8 mouse cellular contexts compared by ENCODE assay signal in genomic region chr12:103443524-103443923, GRCm38 (mm10). TPM values are rescaled to one million over a fixed set of nuclear protein-coding genes. Genes with fewer than 3 reads are reported as not detected.
A peak's percentile ranks its signal among the peaks of the same experiment; 100 is the strongest.
DNase-seq lines count a peak whose midpoint lies in the region; ATAC-seq and TF ChIP-seq lines count a peak whose summit lies in the region.

Ifi27l2a (minus strand) TSS chr12:103443680.

- H3K27ac ChIP-seq in left cerebral cortex, adult 2 months: no peak within 1 kb of the TSS

- no peak for DNase-seq in gastrocnemius, postnatal 4 days (ENCODE audit: low spot score in 2 of 2)
- DNase-seq in gastrocnemius, postnatal 25 days: no peak
- DNase-seq in A20 (ENCODE audit: low read depth, low spot score): peak; percentile 75
- DNase-seq in lung, postnatal 36 days: peak; percentile 40
- no peak for DNase-seq in embryo, embryonic 11 days
- no peak for DNase-seq in cerebellum, postnatal 10 days
- no peak for DNase-seq in left cerebral cortex, adult 2 months (ENCODE audit: extremely low spot score in 1 of 2, low spot score in 2 of 2)

- H3K4me3 ChIP-seq in left cerebral cortex, adult 2 months: no peak within 1 kb of the TSS

- intact Hi-C loops in left cerebral cortex, adult 2 months (cut with DNase I): no loop called here

- ATAC-seq in common myeloid progenitor, adult 5-6 weeks (replicated peaks; ENCODE audit: low read depth, poor library complexity, severe bottlenecking): peak; percentile 91

- TF ChIP-seq CTCF in left cerebral cortex, adult 2 months (IDR thresholded peaks at IDR 0.05): no peak

RNA-seq across cellular contexts. Expression of gene Ifi27l2a, which starts in this region (rescaled TPM):
- 10 to 100 TPM; 17.5 to 27.8 TPM for total RNA-seq in gastrocnemius, postnatal 4 days (2021)
- total RNA-seq in gastrocnemius, postnatal 25 days (2021): 10 to 100 TPM in 1 of 2 experiments, 1 to 10 TPM in 1; 6.4 to 44.3 TPM
- 4.0 and 11.3 TPM in 2 replicates for total RNA-seq in common myeloid progenitor, adult 5-6 weeks (2017)
- 1 to 10 TPM; 2.0 to 2.3 TPM for total RNA-seq in left cerebral cortex, adult 2 months (2021)

Comparison
In these comparisons a context has a peak if more than half of its experiments do, and no peak if none do; other contexts are left out.
1. DNase-seq: peak in A20 (single experiment) and lung, postnatal 36 days (single experiment); none in gastrocnemius, postnatal 4 days (0 of 2), gastrocnemius, postnatal 25 days (single experiment), embryo, embryonic 11 days (single experiment), cerebellum, postnatal 10 days (0 of 2) and left cerebral cortex, adult 2 months (0 of 2).